8 mouse cellular contexts compared by ENCODE assay signal in genomic region chr10:93589281-93589848, GRCm38 (mm10). TPM values are rescaled to one million over a fixed set of nuclear protein-coding genes. Genes with fewer than 3 reads are reported as not detected.
DNase-seq lines count a peak whose midpoint lies in the region; ATAC-seq and TF ChIP-seq lines count a peak whose summit lies in the region.

Gene Snrpf (minus strand): TSS chr10:93589706.

- ATAC-seq in erythroid progenitor cell, adult 5-6 weeks (replicated peaks; ENCODE audit: low FRiP score, poor library complexity, severe bottlenecking): peak; percentile 85
- ATAC-seq in heart, embryonic 12.5 days (ENCODE audit: insufficient number of reproducible peaks, low FRiP score): peak; percentile 94
- peak; percentile 92 for ATAC-seq in kidney, postnatal 0 days (replicated peaks; ENCODE audit: low FRiP score, low read depth)
- ATAC-seq in liver, embryonic 11.5 days (replicated peaks; ENCODE audit: low FRiP score): peak; percentile 86
- ATAC-seq in stomach, embryonic 14.5 days (ENCODE audit: insufficient number of reproducible peaks, insufficient read depth, low FRiP score, low read depth): peak; percentile 91

- no peak for TF ChIP-seq CTCF in kidney, postnatal 0 days (IDR thresholded peaks at IDR 0.05; ENCODE audit: low read depth)

- peak within 1 kb of the TSS; percentile 94 for H3K9ac ChIP-seq in heart, embryonic 12.5 days
- H3K9ac ChIP-seq in kidney, postnatal 0 days (ENCODE audit: low read depth, low read length): peak within 1 kb of the TSS; percentile 81
- H3K9ac ChIP-seq in liver, embryonic 11.5 days (ENCODE audit: low read depth, low read length): peak within 1 kb of the TSS; percentile 96
- H3K9ac ChIP-seq in stomach, embryonic 14.5 days (replicated peaks; ENCODE audit: low read depth, low read length): peak within 1 kb of the TSS; percentile 78

- WGBS in heart, embryonic 12.5 days: under 1% methylated on average over 63 of the region's 63 CpGs
- WGBS in kidney, postnatal 0 days: under 1% methylated on average over 63 of the region's 63 CpGs
- under 1% methylated on average over 62 of the region's 63 CpGs for WGBS in liver, embryonic 11.5 days
- under 1% methylated on average over 63 of the region's 63 CpGs for WGBS in stomach, embryonic 14.5 days

- 0 out of 2 replicates have a peak, but pooled peaks cover 4% of the 10 kb centered on the region for H3K27me3 ChIP-seq in heart, embryonic 12.5 days (replicated peaks)
- H3K27me3 ChIP-seq in kidney, postnatal 0 days (ENCODE audit: insufficient read depth, low read length): no peaks in the 10 kb centered on the region
- no peaks in the 10 kb centered on the region for H3K27me3 ChIP-seq in liver, embryonic 11.5 days (replicated peaks; ENCODE audit: control insufficient read depth, insufficient read depth, low read length)
- no peaks in the 10 kb centered on the region for H3K27me3 ChIP-seq in stomach, embryonic 14.5 days (ENCODE audit: control insufficient read depth, insufficient read depth, low read length)

- H3K27ac ChIP-seq in heart, embryonic 12.5 days (ENCODE audit: poor library complexity, severe bottlenecking): peak within 1 kb of the TSS; percentile 76
- peak within 1 kb of the TSS; percentile 77 for H3K27ac ChIP-seq in kidney, postnatal 0 days
- H3K27ac ChIP-seq in liver, embryonic 11.5 days (ENCODE audit: low read depth, low read length): peak within 1 kb of the TSS; percentile 52
- peak within 1 kb of the TSS; percentile 48 for H3K27ac ChIP-seq in stomach, embryonic 14.5 days (ENCODE audit: low read length)

- DNase-seq in CD4-positive helper T cell, adult 2 months (ENCODE audit: low read depth, low spot score): peak; percentile 93
- DNase-seq in brain, embryonic 18.5 days (ENCODE audit: low read depth, low spot score): peak; percentile 86
- peak; percentile 94 for DNase-seq in kidney, postnatal 0 days (ENCODE audit: low spot score)
- peak; percentile 89 for DNase-seq in liver, embryonic 11.5 days (ENCODE audit: low spot score)
- peak; percentile 98 for DNase-seq in naive thymus-derived CD4-positive, alpha-beta T cell, adult 2 months (ENCODE audit: low read depth)

- peaks cover 26% of the 10 kb centered on the region for H3K36me3 ChIP-seq in heart, embryonic 12.5 days
- H3K36me3 ChIP-seq in kidney, postnatal 0 days (ENCODE audit: insufficient read depth, low read length): peaks cover 6% of the 10 kb centered on the region; the same call in 1 of the 2 replicates
- peaks cover 15% of the 10 kb centered on the region for H3K36me3 ChIP-seq in liver, embryonic 11.5 days (ENCODE audit: control insufficient read depth, insufficient read depth, low read length)
- H3K36me3 ChIP-seq in stomach, embryonic 14.5 days (ENCODE audit: control insufficient read depth, insufficient read depth, low read length): peaks cover 14% of the 10 kb centered on the region; the same call in 1 of the 2 replicates

- H3K4me2 ChIP-seq in heart, embryonic 12.5 days: peak within 1 kb of the TSS; percentile 94
- peak within 1 kb of the TSS; percentile 84 for H3K4me2 ChIP-seq in kidney, postnatal 0 days (ENCODE audit: low read length)
- H3K4me2 ChIP-seq in liver, embryonic 11.5 days: peak within 1 kb of the TSS; percentile 98
- H3K4me2 ChIP-seq in stomach, embryonic 14.5 days (replicated peaks; ENCODE audit: low read depth, low read length): peak within 1 kb of the TSS; percentile 66

- H3K4me3 ChIP-seq in heart, embryonic 12.5 days: peak within 1 kb of the TSS; percentile 93
- H3K4me3 ChIP-seq in kidney, postnatal 0 days (replicated peaks; ENCODE audit: low read depth, low read length): peak within 1 kb of the TSS; percentile 91
- peak within 1 kb of the TSS; percentile 94 for H3K4me3 ChIP-seq in liver, embryonic 11.5 days (ENCODE audit: low read depth, low read length)
- peak within 1 kb of the TSS; percentile 81 for H3K4me3 ChIP-seq in stomach, embryonic 14.5 days (ENCODE audit: low read depth, low read length)

- no peaks in the 10 kb centered on the region for H3K9me3 ChIP-seq in heart, embryonic 12.5 days (replicated peaks)
- no peaks in the 10 kb centered on the region for H3K9me3 ChIP-seq in kidney, postnatal 0 days (replicated peaks; ENCODE audit: low read length)
- H3K9me3 ChIP-seq in liver, embryonic 11.5 days (ENCODE audit: control insufficient read depth, low read length): no peaks in the 10 kb centered on the region
- no peaks in the 10 kb centered on the region for H3K9me3 ChIP-seq in stomach, embryonic 14.5 days (ENCODE audit: control insufficient read depth, low read depth, low read length)

- H3K4me1 ChIP-seq in heart, embryonic 12.5 days (replicated peaks): peaks cover 14% of the 10 kb centered on the region
- H3K4me1 ChIP-seq in kidney, postnatal 0 days (replicated peaks; ENCODE audit: insufficient read depth, low read length): no peaks in the 10 kb centered on the region
- peaks cover 13% of the 10 kb centered on the region for H3K4me1 ChIP-seq in liver, embryonic 11.5 days (replicated peaks; ENCODE audit: control insufficient read depth, insufficient read depth, low read length)
- peaks cover 7% of the 10 kb centered on the region; the same call in 1 of the 2 replicates for H3K4me1 ChIP-seq in stomach, embryonic 14.5 days (ENCODE audit: control insufficient read depth, insufficient read depth, low read length)

RNA-seq across cellular contexts. Expression of gene Snrpf, which starts in this region (rescaled TPM):
- total RNA-seq in erythroid progenitor cell, adult 5-6 weeks (2015; ENCODE audit: low replicate concordance): 62.5 and 62.7 TPM in 2 replicates
- 59.3 and 83.2 TPM in 2 replicates for total RNA-seq in erythroid progenitor cell, adult 5-6 weeks (2017; ENCODE audit: low replicate concordance)
- 84.8 and 85.4 TPM in 2 replicates for polyA plus RNA-seq in heart, embryonic 12.5 days (2016; fragmentation: Nextera tagmentation; extraction: Ambion mirVana)
- polyA plus RNA-seq in kidney, postnatal 0 days (2015; fragmentation: Nextera tagmentation; extraction: Ambion mirVana): 119 and 121 TPM in 2 replicates
- polyA plus RNA-seq in liver, embryonic 11.5 days (2014; fragmentation: Nextera tagmentation; extraction: Ambion mirVana): 179 and 199 TPM in 2 replicates
- polyA plus RNA-seq in stomach, embryonic 14.5 days (2014; fragmentation: Nextera tagmentation; extraction: Ambion mirVana): 131 and 146 TPM in 2 replicates

Comparison
In these comparisons a context has a peak if more than half of its experiments do, and no peak if none do; other contexts are left out.
1. Peak in every context shown above with its lines: DNase-seq, ATAC-seq, H3K4me3 ChIP-seq and H3K27ac ChIP-seq.